Mouse (Mus musculus): Measurements from ENCODE around the gene Mep1a. TPM values are rescaled to one million over a fixed set of nuclear protein-coding genes. Genes with fewer than 3 reads are reported as not detected.
A peak's percentile ranks its signal among the peaks of the same experiment; 100 is the strongest.

Mep1a gene
- total RNA-seq, 4 experiments from 2014 or later: not detected

GRCm38 (mm10) chr17:43485982-43486381, 16.6 kb downstream of the Mep1a start:
- DNase-seq (ENCODE audit: low spot score in 2 of 2): no peak

DNA sequence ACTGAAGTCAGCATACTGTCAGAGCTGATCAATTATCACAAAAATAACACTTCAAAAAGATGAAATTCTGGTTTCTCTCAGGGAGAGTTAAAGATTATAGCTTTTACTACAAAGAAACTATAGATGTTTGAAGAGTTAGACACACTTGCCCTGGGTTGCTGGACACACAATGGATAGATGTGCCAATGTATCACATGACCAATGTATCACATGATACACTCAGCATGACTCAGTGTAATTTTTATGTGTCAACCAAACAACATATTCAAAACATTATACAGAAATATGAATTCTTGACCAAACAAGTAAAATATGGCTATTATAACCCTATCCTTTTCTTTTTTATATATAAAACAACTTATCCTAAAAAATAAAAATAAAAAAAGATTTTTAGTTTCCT, 25.0 kb downstream of the Mep1a start:
- DNase-seq (ENCODE audit: low spot score in 2 of 2): no peak

DNA sequence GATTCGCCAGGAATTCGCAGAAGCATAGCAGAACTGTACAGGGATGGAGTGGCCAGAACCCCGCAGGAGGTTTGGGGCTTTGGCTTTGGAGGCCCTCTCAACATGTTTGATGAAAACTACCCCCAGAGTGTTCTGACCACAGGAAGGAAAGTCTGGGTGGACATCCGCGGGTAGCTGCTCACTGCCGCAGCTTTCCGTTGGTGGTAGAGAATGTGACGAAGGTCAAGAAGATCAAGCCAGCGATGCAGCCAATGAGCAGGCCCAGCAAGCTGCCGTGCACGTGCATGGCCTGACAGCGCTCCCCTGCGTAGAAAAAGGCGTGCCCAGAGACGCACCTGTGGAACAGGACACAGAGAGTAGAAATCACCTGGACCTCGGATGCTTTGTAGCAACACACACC, 27.8 kb downstream of the Mep1a start:
- DNase-seq (ENCODE audit: low spot score in 2 of 2): no peak

DNA sequence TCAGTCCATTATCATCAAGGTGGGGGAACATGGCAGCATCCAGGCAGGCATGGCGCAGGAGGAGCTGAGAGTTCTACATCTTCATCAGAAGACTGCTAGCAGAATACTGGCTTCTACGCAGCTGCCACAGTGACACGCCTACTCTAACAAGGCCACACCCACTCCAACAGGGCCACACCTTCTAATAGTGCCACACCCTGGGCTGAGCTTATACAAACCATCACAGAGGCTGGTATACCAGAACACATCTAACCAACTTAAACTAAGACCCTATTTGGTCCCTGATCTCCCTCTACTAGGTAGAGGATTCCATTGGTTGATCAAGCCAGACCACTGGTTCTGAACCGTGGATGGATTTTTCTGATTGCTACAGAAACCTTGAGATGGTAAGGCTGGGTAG, 30.1 kb downstream of the Mep1a start:
- no peak for DNase-seq (ENCODE audit: low spot score in 2 of 2)

- no peak for DNase-seq (ENCODE audit: low spot score in 2 of 2)
Measured at GRCm38 (mm10) chr17:43470039-43470438, 32.6 kb downstream of the Mep1a start.

DNA sequence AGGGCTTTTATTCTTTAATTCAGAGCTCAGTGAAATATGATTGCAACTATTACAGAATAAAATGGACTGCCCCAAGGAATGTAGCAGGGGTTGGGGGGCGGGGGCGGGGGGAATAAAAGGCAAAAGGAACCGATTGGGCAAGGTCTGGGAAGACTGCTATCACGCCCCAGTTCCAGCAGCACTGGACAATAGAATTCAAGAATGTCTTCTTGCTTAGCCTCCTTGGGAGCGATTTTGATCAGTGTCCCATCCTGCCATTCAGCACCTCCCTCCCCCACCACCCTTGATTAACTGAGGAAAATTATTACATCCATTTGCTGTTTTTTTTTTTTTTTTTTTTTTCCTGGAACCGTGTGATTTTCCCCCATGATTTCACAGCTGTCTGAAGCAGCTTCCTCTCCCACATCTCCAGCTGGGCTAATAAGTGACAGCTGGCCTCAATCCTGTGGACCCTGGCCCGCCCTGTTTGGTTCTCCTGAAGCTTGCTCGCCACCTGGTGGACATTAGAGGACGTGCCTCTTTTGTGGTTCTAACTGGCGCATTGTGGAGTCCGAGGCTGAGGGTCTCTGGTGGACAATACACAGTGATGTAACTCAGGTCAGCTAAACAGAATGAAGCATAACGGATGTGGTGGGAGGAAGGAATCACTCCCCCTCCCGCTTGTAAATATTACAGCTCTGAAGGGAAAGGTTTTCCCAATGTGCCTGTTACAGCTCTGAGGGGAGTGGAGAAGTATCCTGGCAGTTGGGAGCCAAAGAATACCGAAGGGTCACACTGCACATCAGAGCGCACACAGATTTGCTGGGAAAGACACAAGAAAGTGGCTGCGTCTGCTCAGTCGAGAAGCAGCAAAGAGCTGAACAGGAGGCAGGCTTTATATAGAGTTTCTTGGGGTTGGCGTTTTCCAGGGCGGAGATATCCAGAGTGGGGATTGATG, 42.1 kb downstream of the Mep1a start:
- peak; percentile 21 to 65 for DNase-seq (ENCODE audit: low spot score in 2 of 2)

GRCm38 (mm10) chr17:43459737-43460230, 42.8 kb downstream of the Mep1a start:
- no peak for DNase-seq (ENCODE audit: low spot score in 2 of 2)

DNA sequence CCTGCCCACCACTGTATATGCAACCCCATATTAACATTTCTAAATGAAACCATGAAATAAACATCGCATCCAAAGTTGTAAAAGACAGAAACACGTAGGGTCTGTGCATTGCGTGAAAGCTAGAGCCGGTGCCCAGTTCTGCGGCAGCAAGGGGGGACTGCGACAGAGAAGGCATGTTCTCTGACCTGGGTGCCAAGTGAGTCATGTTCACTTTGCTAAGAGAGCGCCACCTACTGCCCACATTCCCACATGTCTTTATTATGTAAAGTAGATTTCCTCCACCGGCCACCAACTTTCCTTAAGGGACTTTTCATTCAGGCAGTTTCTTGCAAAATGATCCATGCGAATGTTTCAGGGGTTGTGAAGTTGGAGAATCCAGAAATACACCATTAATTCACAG, 44.0 kb downstream of the Mep1a start:
- peak; percentile 19 to 64 for DNase-seq (ENCODE audit: low spot score in 2 of 2)

- DNase-seq (ENCODE audit: low spot score in 2 of 2): no peak
Measured at GRCm38 (mm10) chr17:43451216-43451615, 51.4 kb downstream of the Mep1a start.

DNA sequence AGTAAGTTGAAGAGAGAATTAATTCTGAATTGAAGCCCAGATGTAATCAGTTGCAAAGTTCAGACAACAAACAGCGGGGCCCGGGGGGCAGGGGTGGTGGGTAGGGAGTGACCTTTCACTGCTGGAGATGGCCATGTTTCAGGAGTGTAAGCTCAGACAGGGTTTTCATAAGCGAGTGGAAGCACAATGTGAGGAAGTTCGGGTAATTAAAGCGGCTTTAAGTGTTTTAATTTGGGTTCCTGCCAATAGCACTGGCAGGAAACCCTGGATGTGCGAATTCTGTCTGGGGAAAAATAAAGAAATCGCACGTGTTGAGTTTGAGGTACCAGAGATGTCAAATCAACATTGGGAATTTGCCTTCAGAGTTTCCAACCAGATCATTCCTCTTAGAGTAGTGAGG, 68.1 kb downstream of the Mep1a start:
- DNase-seq (ENCODE audit: low spot score in 2 of 2): no peak

GRCm38 (mm10) chr17:43431692-43432091, 70.9 kb downstream of the Mep1a start:
- DNase-seq (ENCODE audit: low spot score in 2 of 2): no peak

Other genes starting within 250 kb of the Mep1a start
- not detected for gene Adgrf1, start 232.5 kb downstream of the Mep1a start, total RNA-seq (2022)
- gene Adgrf5, start 142.4 kb downstream of the Mep1a start, total RNA-seq (2022): 10 to 100 TPM; 32.6 to 36.4 (median 34.1) TPM
- gene Ankrd66, start 40.8 kb upstream of the Mep1a start, total RNA-seq (2022): under 1 TPM in 3 of 4 experiments, not detected in 1; 0.37 to 0.85 (median 0.84) TPM
- gene Pla2g7, start 65.3 kb upstream of the Mep1a start, total RNA-seq (2022): 100 to 1,000 TPM; 106 to 115 (median 112) TPM
- under 1 TPM; 0.29 to 0.92 (median 0.41) TPM for gene Tdrd6, start 127.5 kb upstream of the Mep1a start, total RNA-seq (2022)
- 10 to 100 TPM; 33.2 to 50.6 (median 39.7) TPM for gene Slc25a27, start 164.4 kb upstream of the Mep1a start, total RNA-seq (2022)
- gene Cyp39a1, start 164.6 kb upstream of the Mep1a start, total RNA-seq (2022): 1 to 10 TPM in 2 of 4 experiments, under 1 TPM in 2; 0.61 to 1.5 (median 1.1) TPM